Mouse (Mus musculus): ENCODE data around the gene Gm28043.
"Not testable (repeated sequence)": the region's sequence is repeated elsewhere in the genome, so short reads cannot be mapped to it uniquely, and the experiment has no call there.

The Gm28043 gene

DNA sequence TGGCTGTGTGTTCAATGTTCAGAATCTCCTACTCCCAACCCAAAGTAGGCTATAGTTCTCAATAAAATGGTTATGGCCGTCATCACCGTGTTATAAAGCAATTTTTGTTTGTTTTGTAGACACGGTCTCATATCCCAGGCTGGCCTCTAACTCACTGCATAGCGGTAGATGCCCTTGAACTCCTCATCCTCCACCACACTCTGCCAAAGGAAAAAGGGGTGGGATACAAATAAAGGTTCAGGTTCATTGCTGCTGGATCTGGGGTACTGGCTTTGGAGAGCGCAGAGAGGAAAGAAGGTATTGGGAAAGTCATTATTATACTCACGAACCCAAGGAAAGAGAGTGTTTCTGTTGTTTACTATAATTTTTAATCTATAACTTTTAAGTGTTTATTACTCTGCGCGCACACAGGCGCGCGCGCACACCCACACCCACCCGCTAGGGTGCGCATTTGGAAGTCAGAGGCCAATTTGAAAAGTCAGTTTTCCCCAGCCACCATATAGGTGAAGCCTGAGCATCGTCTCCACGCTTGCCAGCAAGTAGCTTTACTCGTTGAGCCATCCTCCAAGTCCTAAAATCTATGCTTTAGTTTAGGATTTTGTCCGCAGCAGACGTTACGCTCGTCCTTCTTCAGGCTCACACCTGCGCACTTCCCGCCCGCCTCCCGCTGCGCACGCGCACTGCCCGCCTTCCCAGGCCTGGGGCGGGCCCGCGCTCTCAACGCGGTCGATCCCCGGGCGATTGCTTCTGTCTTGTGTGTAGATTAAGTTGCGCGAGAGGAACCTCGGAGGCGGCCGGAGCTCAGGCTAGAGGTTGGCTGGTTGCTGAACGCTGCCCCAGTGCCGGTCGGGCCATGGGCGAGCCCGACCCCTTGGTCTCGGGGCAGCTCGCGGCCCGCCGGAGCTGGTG lies at the start of gene Gm28043, which contains the start of gene Rnf8:
Gene Gm28043 (plus strand): TSS at position 762 of the 909 bp plus-strand sequence.
Gene Rnf8 (plus strand): TSS at position 676 of the 909 bp plus-strand sequence.
- peak; percentile 94 for DNase-seq (ENCODE audit: low spot score)

- DNase-seq (ENCODE audit: low spot score): no peak
Measured at GRCm38 (mm10) chr17:29565521-29565920, 49.2 kb upstream of the Gm28043 start.

- no peak for DNase-seq (ENCODE audit: low spot score)
Measured at GRCm38 (mm10) chr17:29568435-29568834, 46.2 kb upstream of the Gm28043 start.

GRCm38 (mm10) chr17:29569831-29570230 lies 44.8 kb upstream of the Gm28043 start:
- no peak for DNase-seq (ENCODE audit: low spot score)

- DNase-seq (ENCODE audit: low spot score): no peak
Measured at GRCm38 (mm10) chr17:29579579-29580126, 35.0 kb upstream of the Gm28043 start.

DNA sequence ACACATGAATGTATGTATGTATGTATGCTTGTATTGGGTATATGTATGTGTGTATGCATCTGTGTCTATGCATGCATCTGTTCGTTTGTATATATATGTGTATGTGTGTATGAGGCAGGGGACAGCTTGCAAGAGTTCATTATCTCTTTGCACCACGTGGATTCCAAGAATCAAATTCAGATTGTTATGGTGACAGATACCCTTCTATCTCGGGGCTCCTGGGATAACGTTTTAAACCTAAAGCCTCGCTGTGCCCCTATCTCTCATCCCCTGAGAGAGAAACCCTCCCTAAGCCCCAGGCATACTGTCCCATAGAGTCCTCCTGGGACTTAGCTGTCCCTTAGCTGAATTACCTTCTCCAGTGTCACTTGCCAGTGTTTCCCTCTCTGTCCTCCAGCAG lies 31.1 kb upstream of the Gm28043 start:
- DNase-seq (ENCODE audit: low spot score): no peak

DNA sequence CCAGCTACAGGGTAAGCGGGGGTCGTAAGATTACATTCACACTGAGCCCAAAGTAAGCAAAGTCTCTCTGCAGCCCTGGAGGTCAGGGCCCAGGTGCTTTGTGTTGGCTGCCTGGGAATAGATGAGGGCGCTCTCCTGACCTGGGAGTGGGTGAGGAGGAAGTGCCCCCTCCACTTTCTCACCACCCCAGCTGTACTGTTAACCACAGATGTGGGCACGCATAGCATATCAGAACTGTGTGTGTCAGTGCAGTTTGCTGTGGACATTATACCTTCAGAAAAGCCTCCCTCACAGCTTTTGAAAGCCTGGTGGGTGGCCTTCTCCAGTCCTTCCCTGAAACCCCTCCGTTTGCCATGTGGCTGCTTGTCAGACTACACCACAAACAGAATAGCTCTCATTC lies 30.4 kb upstream of the Gm28043 start:
- no peak for DNase-seq (ENCODE audit: low spot score)

DNA sequence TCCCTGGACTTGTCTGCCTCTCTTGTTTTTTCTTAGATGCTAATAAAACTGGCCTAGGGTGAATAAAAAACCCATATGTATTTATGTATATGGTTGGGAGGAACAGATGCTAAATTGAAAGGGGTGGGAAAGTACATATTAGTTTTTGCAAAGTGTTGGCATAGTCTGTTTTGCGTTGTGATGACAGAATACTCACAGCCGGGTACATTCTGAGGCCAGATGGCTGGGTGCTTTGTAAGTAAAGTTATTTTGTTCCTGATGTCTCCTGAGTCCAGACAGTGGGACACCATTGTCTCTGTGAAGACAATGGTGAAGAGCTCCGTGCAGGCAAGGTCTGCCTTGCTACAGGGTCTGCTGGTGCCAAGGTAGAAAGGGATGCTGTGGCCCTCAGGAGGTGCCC lies 29.9 kb upstream of the Gm28043 start:
- no peak for DNase-seq (ENCODE audit: low spot score)

DNA sequence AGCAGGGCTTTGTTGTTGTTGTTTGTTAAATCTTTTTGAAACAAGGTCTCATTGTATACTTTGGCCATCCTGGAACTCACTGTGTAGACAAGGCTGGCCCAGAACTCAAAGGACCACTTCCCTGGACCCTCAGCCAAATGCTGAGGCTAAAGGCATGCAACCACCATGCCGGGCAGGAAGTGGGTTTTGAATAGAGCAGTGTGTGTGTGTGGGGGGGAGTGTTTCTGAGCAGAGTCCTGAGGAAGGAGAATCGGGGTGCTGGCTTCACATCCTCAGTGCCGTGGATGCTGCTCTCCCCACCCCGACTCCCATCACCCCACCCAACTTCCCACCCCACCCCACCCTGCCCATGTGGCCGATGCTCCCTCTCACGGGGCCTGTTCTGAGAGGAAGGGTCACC lies 29.2 kb upstream of the Gm28043 start:
- no peak for DNase-seq (ENCODE audit: low spot score)

GRCm38 (mm10) chr17:29586921-29587320 lies 27.8 kb upstream of the Gm28043 start:
- DNase-seq (ENCODE audit: low spot score): no peak

GRCm38 (mm10) chr17:29589221-29589898 lies 25.3 kb upstream of the Gm28043 start:
- no peak for DNase-seq (ENCODE audit: low spot score)

- DNase-seq (ENCODE audit: low spot score): no peak
Measured at GRCm38 (mm10) chr17:29595891-29596770, 18.5 kb upstream of the Gm28043 start.

DNA sequence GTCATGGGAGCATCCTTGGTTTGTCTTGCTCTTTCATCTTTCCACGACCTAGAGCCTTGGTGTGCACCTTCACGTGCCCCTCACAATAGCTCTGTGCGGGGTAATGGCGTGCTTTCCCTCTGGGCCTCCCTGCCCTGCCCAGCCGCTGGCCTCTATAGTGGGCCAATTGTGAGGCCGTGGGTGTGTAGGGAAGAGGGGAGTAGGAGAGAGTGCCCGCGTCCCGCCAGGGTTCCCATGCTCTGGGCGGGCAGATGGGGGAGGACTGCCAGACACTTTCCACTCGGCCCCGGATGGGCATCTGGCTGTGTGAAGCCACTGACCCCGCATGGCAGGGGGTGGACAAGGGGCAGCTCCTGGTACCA lies 17.9 kb upstream of the Gm28043 start:
- DNase-seq (ENCODE audit: low spot score): no peak

DNA sequence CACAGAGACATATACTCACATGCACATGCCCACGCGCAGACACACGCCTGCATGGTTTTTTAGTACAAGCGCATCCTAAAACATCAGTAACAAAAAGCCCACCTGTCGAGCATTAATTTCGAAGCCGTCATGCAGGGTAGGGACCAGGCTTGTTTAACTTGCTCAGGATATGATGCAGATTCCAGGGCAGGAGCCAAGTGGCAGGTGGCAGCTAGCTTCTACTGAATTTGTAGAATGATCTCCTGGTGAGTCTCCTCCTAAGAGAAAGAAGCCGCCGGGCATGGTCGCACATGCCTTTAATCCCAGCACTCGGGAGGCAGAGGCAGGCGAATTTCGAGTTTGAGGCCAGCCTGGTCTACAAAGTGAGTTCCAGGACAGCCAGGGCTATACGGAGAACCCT lies 15.6 kb upstream of the Gm28043 start:
- DNase-seq (ENCODE audit: low spot score): no peak

DNA sequence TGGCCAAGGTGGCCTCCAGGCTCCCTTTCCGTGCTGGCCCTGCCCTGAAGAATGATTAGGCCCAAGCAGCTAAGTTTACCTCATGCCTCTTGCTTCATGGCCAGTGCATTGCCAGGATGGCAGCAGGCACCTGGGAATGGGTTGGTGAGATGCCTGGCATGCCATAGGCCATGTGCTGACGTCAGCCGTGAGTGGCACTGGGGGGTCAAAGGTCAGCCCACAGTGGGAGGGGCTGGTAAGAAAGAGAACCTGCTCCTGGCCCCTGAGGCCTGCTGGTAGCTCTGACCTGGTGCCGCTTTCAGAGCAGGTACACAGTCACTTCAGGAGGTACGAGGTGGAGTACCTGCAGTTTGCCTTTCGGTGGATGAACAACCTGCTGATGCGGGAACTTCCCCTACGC lies 15.1 kb upstream of the Gm28043 start:
- no peak for DNase-seq (ENCODE audit: low spot score)

DNA sequence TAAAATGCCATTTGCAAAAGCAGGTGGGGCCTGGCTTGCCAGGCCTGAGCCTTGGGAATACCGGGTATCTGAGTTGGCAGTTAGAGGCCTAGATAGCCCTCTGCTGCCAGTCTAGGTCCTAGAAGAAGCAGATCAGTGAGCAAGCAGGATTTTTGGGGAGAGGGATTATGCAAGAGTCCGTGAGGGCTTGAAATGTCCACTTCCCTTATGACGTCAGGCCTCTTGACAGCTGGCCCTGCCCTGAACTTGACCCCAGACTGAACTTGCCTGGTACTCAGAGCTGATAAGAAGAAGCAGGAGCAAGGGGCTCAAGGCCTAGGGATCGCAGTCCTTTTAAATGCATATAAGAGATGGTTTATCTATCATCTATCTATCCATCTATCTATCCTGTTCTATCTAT lies 13.3 kb upstream of the Gm28043 start:
- DNase-seq (ENCODE audit: low spot score): no peak

DNA sequence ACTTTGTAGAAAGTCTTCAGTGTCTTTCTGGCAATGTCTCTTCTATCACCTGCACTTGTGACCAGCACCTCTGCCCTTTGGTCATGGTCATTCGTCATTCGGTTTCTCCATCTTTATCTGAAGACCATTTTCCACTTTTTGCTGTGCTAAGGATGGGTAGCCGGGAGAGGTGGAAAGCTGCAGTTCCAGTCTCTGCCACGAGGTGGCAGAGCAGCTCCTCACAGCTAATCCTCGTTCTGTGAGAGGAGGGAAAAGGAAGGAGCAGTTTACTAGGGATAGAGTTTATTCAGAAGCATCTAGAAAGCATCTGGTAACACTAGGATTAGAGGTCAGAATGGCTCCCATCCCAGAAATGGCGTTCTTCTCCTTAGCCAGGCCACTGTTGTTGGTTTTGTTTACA lies 11.4 kb upstream of the Gm28043 start:
- peak; percentile 52 for DNase-seq (ENCODE audit: low spot score)

DNA sequence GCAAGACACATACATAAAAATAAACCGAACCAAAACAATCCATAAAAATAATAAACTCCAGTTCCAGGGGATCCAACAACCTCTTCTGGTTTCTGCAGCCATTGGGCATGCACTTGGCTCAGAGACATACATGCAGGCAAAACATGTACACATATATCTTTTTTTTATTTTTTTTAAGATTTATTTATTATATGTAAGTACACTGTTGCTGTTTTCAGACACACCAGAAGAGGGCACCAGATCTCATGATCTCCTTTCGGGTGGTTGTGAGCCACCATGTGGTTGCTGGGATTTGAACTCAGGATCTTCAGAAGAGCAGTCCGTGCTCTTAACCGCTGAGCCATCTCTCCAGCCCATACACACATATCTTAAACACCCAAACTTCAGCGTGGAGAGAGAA lies 1.2 kb upstream of the Gm28043 start:
- DNase-seq (ENCODE audit: low spot score): not testable (repeated sequence)

DNA sequence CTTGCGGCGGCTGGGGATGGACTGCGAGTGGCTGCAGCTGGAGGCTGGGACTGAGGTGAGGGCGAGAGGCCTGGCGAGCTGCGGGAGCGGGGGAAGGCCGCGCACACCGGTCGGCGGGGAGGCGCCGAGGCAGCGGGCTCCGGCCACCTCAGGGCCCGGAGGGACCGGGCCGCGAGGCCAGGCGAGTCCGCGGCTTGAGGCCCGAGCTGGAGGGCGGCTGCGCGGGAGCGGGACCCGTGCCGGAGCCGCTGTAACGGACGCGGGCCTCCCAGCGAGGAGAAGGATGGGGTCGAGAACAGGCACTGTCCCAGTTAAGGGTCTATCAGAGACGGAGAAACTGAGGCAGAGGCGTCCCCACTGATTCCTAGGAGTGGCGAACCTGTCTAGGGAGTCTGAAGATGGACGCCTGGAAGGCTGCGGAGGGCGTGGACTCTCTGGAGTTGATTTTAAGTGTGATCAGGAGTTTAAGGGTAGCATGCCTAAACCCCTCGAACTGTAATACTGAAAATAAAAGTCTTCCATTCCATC lies 412 bp downstream of the Gm28043 start:
- DNase-seq (ENCODE audit: low spot score): no peak

- no peak for DNase-seq (ENCODE audit: low spot score)
Measured at GRCm38 (mm10) chr17:29615616-29616015, 940 bp downstream of the Gm28043 start.

GRCm38 (mm10) chr17:29619231-29619630 lies 4.6 kb downstream of the Gm28043 start:
- no peak for DNase-seq (ENCODE audit: low spot score)

DNA sequence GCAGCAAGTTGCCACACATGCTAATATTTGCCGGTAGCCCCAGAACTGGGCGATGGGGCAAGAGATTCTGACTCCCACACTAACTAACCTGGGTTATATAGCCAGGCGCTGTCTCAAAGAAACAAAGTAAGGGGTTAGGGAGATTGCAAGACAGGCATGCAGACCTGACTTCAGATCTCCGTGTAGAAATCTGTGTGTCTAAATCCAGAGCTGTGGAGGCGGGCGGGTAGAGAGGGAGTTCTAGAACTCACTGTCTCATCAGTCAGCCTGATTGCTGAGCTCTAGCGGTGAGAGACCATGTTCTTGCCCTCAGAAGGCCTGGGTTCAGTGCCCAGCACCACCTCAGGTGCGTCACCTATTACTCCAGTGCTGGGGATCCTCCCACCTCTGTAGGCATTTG lies 8.8 kb downstream of the Gm28043 start:
- DNase-seq (ENCODE audit: low spot score): no peak
